Mouse (Mus musculus) embryonic facial prominence, embryonic 12.5 days (tissue): ENCODE results near the gene Kif7. TPM values are rescaled to one million over a fixed set of nuclear protein-coding genes. Genes with fewer than 3 reads are reported as not detected.

Experiments
- ATAC-seq: fragments of 200-750 bp; cut with Nextera tagmentation; 2 replicates; pipeline ENCODE4 v1.8.0; 2017; ENCODE audit not compliant: insufficient number of reproducible peaks, insufficient read depth, low FRiP score, low TSS enrichment
- H3K27ac ChIP-seq: fragments of 300-500 bp; sonication (generic); 2 replicates; pipeline ENCODE4 v1.5.1; 2016; ENCODE audit warnings: mild to moderate bottlenecking
- H3K27me3 ChIP-seq: fragments of 300-500 bp; sonication (generic); 2 replicates; pipeline ENCODE4 v1.6.1; 2016; ENCODE audit warnings: mild to moderate bottlenecking, moderate library complexity
- H3K36me3 ChIP-seq: fragments of 300-500 bp; sonication (generic); 2 replicates; pipeline ENCODE4 v1.6.1; 2016; ENCODE audit warnings: mild to moderate bottlenecking
- H3K4me1 ChIP-seq: fragments of 300-500 bp; sonication (generic); 2 replicates; pipeline ENCODE4 v1.6.1; 2016
- H3K4me2 ChIP-seq: fragments of 300-500 bp; sonication (generic); replicated peaks from 2 replicates; pipeline ENCODE4 v1.6.1; 2016; ENCODE audit warnings: mild to moderate bottlenecking, moderate library complexity
- H3K4me3 ChIP-seq: fragments of 300-500 bp; sonication (generic); 2 replicates; pipeline ENCODE4 v1.5.1; 2016; ENCODE audit warnings: mild to moderate bottlenecking
- H3K9ac ChIP-seq: fragments of 300-500 bp; sonication (generic); 2 replicates; pipeline ENCODE4 v1.6.1; 2016; ENCODE audit warnings: mild to moderate bottlenecking, moderate library complexity
- H3K9me3 ChIP-seq: fragments of 300-500 bp; sonication (generic); 2 replicates; pipeline ENCODE4 v1.6.1; 2016; ENCODE audit warnings: mild to moderate bottlenecking, moderate library complexity
- WGBS: fragments of 180-500 bp; shearing (Covaris S2); methylation state at CpG from one replicate; pipeline ENCODE4 v1.1.7; 2016; 5-methylcytosine and 5-hydroxymethylcytosine counted together
- polyA plus RNA-seq: library from polyadenylated mRNA; unstranded; fragments of >200 nt; fragmentation: Nextera tagmentation; extraction: Ambion mirVana; gene quantifications from 2 replicates; pipeline ENCODE4 v1.2.1, GENCODE M21; 2016

Gene Kif7
- polyA plus RNA-seq: 11.5 and 11.7 TPM in 2 replicates

DNA sequence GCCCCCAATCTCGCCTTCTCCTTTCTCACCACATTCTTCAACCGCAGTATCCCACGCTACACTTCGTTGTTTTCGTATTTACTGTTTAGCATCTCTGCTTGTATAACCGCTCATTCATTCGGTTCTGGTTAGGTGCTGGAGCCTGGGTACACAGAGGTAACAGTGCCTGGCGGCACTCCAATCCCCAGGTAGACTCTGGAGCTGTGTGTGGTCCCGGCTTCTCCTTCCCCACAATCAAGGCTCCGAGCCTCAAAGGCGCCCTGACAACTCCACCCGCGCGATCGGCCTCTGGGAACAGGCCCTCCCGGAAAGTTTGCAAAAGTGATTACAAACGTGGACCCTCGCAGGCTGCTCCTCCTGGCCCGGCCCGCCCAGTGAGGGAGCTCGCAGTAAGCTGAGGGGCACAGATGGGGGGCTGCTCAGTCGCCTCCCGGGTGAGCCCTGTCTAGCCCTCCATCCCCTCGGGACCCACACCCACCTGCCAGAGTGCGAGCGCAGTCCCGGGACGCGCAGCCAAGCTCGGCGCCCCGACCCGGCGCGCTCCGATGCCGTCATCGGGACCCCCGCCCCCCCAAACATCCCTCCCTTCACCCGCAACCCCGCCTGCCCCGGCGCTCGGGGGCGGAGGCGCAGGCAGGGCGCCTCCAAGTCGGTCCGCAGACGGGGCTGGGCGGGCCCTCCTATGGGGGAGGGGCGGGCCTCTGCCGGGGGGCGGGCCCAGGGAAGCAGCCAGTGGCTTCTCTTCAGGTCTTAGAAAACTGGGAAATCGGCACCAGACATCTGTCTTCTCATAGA, at the start of gene Kif7:
Gene Kif7 (minus strand): TSS at position 534 of the 795 bp plus-strand sequence.
- Histone ChIP-seq H3K4me2 (peak within 1 kb of the TSS; percentile 80), H3K9ac (peak within 1 kb of the TSS; percentile 77), H3K4me1 (peaks cover 15% of the 10 kb centered on the region; the same call in 1 of the 2 replicates), H3K4me3 (peak within 1 kb of the TSS; percentile 80), H3K27ac (0 out of 2 replicates have a peak within 1 kb of the TSS, but pooled peaks have one; percentile 41), H3K9me3 (no peaks in the 10 kb centered on the region), H3K36me3 (peaks cover 4% of the 10 kb centered on the region; the same call in 1 of the 2 replicates), H3K27me3 (peaks cover 20% of the 10 kb centered on the region)
- WGBS: under 1% methylated on average over 49 of the region's 55 CpGs
- ATAC-seq: peak; percentile 91

DNA sequence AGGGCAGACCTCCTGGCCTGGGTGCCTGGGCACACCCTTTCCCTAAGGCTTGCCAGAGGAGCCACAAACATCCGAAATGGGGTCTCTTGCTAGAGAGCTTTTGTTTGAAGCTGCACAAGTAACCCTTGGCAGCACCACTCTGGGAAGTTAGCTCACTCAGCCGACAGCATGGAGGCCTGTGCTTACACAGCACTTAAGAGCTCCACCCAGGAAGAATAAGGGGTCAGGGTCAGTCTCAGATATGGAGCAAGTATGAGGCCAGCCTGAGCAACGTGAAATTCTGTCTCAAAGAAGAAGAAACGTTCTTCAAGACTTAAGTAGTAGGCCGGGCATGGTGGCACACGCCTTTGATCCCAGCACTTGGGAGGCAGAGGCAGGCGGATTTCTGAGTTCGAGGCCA, 46.6 kb upstream of the Kif7 start:
- Histone ChIP-seq H3K27ac (no peak overlapping the region), H3K4me1 (no peaks in the 10 kb centered on the region)
- WGBS: 72% methylated on average over 8 of the region's 8 CpGs

DNA sequence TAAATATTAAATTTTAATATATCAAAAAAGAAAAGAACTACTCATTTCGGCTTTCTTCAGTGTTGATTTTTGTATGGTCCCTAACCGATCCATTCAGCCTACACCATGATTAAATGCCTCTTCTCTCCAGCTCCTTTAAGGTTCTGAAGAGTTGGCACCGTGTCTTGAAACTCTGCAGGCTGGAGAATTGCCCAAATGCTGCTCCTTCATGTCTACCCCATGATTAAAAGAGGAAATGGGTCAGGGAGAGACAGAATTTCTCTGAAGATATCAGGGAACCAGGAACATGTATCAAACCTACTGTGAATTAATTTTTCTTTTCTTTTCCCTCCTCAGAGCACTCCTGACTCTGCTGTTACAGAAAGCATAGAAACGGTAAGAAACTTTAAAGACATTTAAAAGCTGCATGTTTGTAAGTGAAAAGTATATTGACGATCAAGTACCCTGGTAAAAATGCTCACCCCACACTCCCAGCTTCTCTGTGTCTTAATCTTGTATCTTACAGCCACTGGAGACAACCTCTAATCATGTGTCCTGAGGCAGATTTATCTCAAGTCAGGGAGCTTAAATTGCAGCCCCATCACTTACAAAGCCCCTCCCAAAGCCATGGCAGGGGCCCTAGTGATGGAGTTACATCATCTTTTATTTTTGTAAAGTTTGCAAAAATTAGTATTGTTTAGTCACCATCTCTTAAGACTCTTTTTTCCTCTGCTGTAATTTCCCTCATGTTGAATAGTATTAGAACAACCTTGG, 45.8 kb upstream of the Kif7 start:
- ATAC-seq: no peak
- Histone ChIP-seq H3K4me3 (no peak overlapping the region), H3K4me1 (no peaks in the 10 kb centered on the region), H3K9me3 (no peaks in the 10 kb centered on the region), H3K9ac (no peak overlapping the region), H3K27ac (no peak overlapping the region), H3K36me3 (no peaks in the 10 kb centered on the region), H3K4me2 (no peak overlapping the region), H3K27me3 (no peaks in the 10 kb centered on the region)
- WGBS: 79% methylated on average over 5 of the region's 5 CpGs

More for the DNA sequence above, 46.6 kb upstream of the Kif7 start:
- Histone ChIP-seq H3K27me3 (no peaks in the 10 kb centered on the region), H3K36me3 (no peaks in the 10 kb centered on the region), H3K9ac (no peak overlapping the region), H3K4me3 (no peak overlapping the region), H3K9me3 (no peaks in the 10 kb centered on the region), H3K4me2 (no peak overlapping the region)
- ATAC-seq: no peak

- H3K27ac ChIP-seq: no peak overlapping the region
Observed at GRCm38 (mm10) chr7:79759766-79760165, 44.2 kb upstream of the Kif7 start.

GRCm38 (mm10) chr7:79758176-79758575, 42.7 kb upstream of the Kif7 start:
- H3K4me1 ChIP-seq: no peaks in the 10 kb centered on the region
- H3K27me3 ChIP-seq: no peaks in the 10 kb centered on the region
- no peaks in the 10 kb centered on the region for H3K36me3 ChIP-seq
- no peak overlapping the region for H3K4me3 ChIP-seq
- no peak overlapping the region for H3K4me2 ChIP-seq
- H3K27ac ChIP-seq: no peak overlapping the region
- no peaks in the 10 kb centered on the region for H3K9me3 ChIP-seq
- ATAC-seq: no peak
- WGBS: 71% methylated on average over 6 of the region's 6 CpGs
- H3K9ac ChIP-seq: no peak overlapping the region

More at GRCm38 (mm10) chr7:79759766-79760165, 44.2 kb upstream of the Kif7 start:
- ATAC-seq: no peak
- no peaks in the 10 kb centered on the region for H3K27me3 ChIP-seq
- H3K4me3 ChIP-seq: no peak overlapping the region
- H3K9ac ChIP-seq: no peak overlapping the region
- H3K9me3 ChIP-seq: no peaks in the 10 kb centered on the region
- H3K36me3 ChIP-seq: no peaks in the 10 kb centered on the region
- no peak overlapping the region for H3K4me2 ChIP-seq
- no peaks in the 10 kb centered on the region for H3K4me1 ChIP-seq

GRCm38 (mm10) chr7:79756334-79756733, 40.8 kb upstream of the Kif7 start:
- no peaks in the 10 kb centered on the region for H3K4me1 ChIP-seq
- no peak overlapping the region for H3K4me2 ChIP-seq
- H3K9ac ChIP-seq: no peak overlapping the region
- H3K36me3 ChIP-seq: no peaks in the 10 kb centered on the region
- H3K4me3 ChIP-seq: no peak overlapping the region
- no peaks in the 10 kb centered on the region for H3K27me3 ChIP-seq
- no peaks in the 10 kb centered on the region for H3K9me3 ChIP-seq
- 43% methylated on average over 2 of the region's 2 CpGs for WGBS
- H3K27ac ChIP-seq: no peak overlapping the region
- no peak for ATAC-seq

- Histone ChIP-seq H3K4me1 (no peaks in the 10 kb centered on the region), H3K27me3 (no peaks in the 10 kb centered on the region), H3K36me3 (no peaks in the 10 kb centered on the region), H3K9ac (no peak overlapping the region), H3K4me2 (no peak overlapping the region), H3K9me3 (no peaks in the 10 kb centered on the region), H3K4me3 (no peak overlapping the region), H3K27ac (no peak overlapping the region)
- no peak for ATAC-seq
- 84% methylated on average over 6 of the region's 6 CpGs for WGBS
Observed at GRCm38 (mm10) chr7:79749511-79749910, 34.0 kb upstream of the Kif7 start.

DNA sequence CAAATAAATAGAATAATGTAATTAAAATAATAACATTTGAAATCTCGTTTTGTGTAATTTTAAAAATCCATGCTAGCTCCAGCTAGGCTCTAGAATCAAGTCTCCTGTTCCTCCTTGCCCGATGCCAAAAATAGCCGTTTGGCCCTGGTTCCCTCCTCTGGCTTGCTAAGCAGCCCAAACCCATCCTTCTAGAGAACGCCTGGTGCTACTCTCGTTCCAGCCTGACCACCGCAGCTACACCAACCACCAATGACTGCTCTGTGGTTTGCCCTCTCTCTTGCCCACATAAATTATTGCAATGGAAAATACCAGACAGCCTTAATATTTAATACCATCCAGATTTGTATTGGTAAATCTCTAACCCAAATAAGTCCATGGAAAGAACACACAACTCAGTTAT, 32.1 kb upstream of the Kif7 start:
- no peak overlapping the region for H3K27ac ChIP-seq
- H3K4me2 ChIP-seq: no peak overlapping the region
- no peaks in the 10 kb centered on the region for H3K9me3 ChIP-seq
- H3K4me3 ChIP-seq: no peak overlapping the region
- H3K36me3 ChIP-seq: no peaks in the 10 kb centered on the region
- H3K9ac ChIP-seq: no peak overlapping the region
- 78% methylated on average over 6 of the region's 6 CpGs for WGBS
- no peak for ATAC-seq
- H3K4me1 ChIP-seq: peaks cover 6% of the 10 kb centered on the region; the same call in 1 of the 2 replicates
- H3K27me3 ChIP-seq: no peaks in the 10 kb centered on the region

DNA sequence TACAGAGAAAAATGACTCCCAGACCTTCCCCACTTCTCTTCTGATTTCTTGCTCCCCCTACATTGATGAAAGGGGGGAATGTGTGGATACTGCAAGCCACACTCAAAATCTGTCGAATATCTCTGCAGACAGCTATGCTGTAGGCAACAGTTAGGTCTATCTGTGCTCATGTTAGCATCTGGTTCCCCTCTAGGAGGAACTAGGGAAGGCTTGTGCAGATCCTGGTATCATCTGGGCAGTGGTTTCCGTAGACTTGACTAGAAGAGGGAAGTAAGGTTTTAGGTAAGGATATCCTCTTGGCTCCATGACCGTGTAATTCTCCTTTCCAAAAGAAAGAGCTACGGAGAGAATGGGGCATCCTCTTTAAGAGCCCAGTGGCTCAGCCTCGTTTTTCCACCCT, 29.1 kb upstream of the Kif7 start:
- no peak for ATAC-seq
- 79% methylated on average over 5 of the region's 5 CpGs for WGBS
- Histone ChIP-seq H3K36me3 (no peaks in the 10 kb centered on the region), H3K4me1 (peaks cover 6% of the 10 kb centered on the region; the same call in 1 of the 2 replicates), H3K9me3 (no peaks in the 10 kb centered on the region), H3K27ac (no peak overlapping the region), H3K4me2 (no peak overlapping the region), H3K9ac (no peak overlapping the region), H3K27me3 (no peaks in the 10 kb centered on the region), H3K4me3 (no peak overlapping the region)

GRCm38 (mm10) chr7:79744051-79744450, 28.5 kb upstream of the Kif7 start:
- Histone ChIP-seq H3K27ac (no peak overlapping the region), H3K9me3 (no peaks in the 10 kb centered on the region), H3K4me1 (peaks cover 6% of the 10 kb centered on the region; the same call in 1 of the 2 replicates), H3K4me3 (no peak overlapping the region), H3K4me2 (no peak overlapping the region), H3K9ac (no peak overlapping the region), H3K36me3 (no peaks in the 10 kb centered on the region), H3K27me3 (no peaks in the 10 kb centered on the region)
- 88% methylated on average over 9 of the region's 9 CpGs for WGBS
- ATAC-seq: no peak

GRCm38 (mm10) chr7:79742659-79743536, 27.4 kb upstream of the Kif7 start, which contains the start of the genes Pex11a and Wdr93:
TSS of gene Pex11a (minus strand) at chr7:79743131.
TSS of gene Wdr93 (plus strand) at chr7:79743163.
- no peaks in the 10 kb centered on the region for H3K27me3 ChIP-seq
- WGBS: 3% methylated on average over 46 of the region's 46 CpGs
- H3K27ac ChIP-seq: no peak within 1 kb of the TSS

More at GRCm38 (mm10) chr7:79742659-79743536, 27.4 kb upstream of the Kif7 start, which contains the start of the genes Pex11a and Wdr93:
- peak within 1 kb of the TSS; percentile 66 for H3K4me2 ChIP-seq
- H3K4me1 ChIP-seq: peaks cover 6% of the 10 kb centered on the region; the same call in 1 of the 2 replicates
- H3K4me3 ChIP-seq: peak within 1 kb of the TSS; percentile 60
- no peaks in the 10 kb centered on the region for H3K36me3 ChIP-seq
- H3K9me3 ChIP-seq: no peaks in the 10 kb centered on the region
- peak within 1 kb of the TSS; percentile 38 for H3K9ac ChIP-seq
- ATAC-seq: peak; percentile 52; the same call in 1 of the 2 replicates
